Mouse (Mus musculus) spleen, adult 2 months (tissue): ENCODE results near the gene Nav3. TPM values are rescaled to one million over a fixed set of nuclear protein-coding genes. Genes with fewer than 3 reads are reported as not detected.

Experiments
- DNase-seq, 2 experiments: peaks; one replicate each; pipeline versions ENCODE4 v3.0.0 to v3.0.0-alpha.2; 2012 to 2021; ENCODE audit warnings: low spot score in 2 of 2, low read depth in 1 of 2
- H3K27ac ChIP-seq: fragments of 200-500 bp; 2 replicates; pipeline ENCODE4 v1.5.1; 2012; ENCODE audit warnings: low read length, inconsistent platforms; ENCODE audit not compliant: insufficient read depth
- H3K27me3 ChIP-seq: fragments of 200-500 bp; 2 replicates; pipeline ENCODE4 v1.6.1; 2012; ENCODE audit warnings: mild to moderate bottlenecking, moderate library complexity, low read length, inconsistent platforms; ENCODE audit not compliant: control insufficient read depth, insufficient read depth
- H3K36me3 ChIP-seq: fragments of 200-500 bp; 2 replicates; pipeline ENCODE4 v1.6.1; 2012; ENCODE audit warnings: mild to moderate bottlenecking, low read length, inconsistent platforms; ENCODE audit not compliant: control insufficient read depth, insufficient read depth
- H3K4me1 ChIP-seq: fragments of 200-500 bp; 2 replicates; pipeline ENCODE4 v1.6.1; 2011; ENCODE audit warnings: inconsistent platforms; ENCODE audit not compliant: control insufficient read depth, insufficient read depth, insufficient read length
- H3K4me3 ChIP-seq: fragments of 200-500 bp; 2 replicates; pipeline ENCODE4 v1.5.1; 2011; ENCODE audit warnings: mild to moderate bottlenecking, inconsistent platforms; ENCODE audit not compliant: insufficient read depth, insufficient read length; ENCODE audit errors: extremely low read depth
- CTCF ChIP-seq: fragments of 200-500 bp; IDR thresholded peaks from 2 replicates; pipeline ENCODE4 v1.5.1; 2011; ENCODE audit warnings: mild to moderate bottlenecking, inconsistent platforms; ENCODE audit not compliant: insufficient read depth, insufficient read length, insufficient replicate concordance; ENCODE audit errors: extremely low read depth
- POLR2A ChIP-seq: fragments of 200-500 bp; IDR thresholded peaks from 2 replicates; pipeline ENCODE4 v1.6.1; 2011; ENCODE audit warnings: low read depth, low read length, inconsistent platforms
- WGBS: fragments of 180-500 bp; shearing (Covaris S2); methylation state at CpG from one replicate; pipeline ENCODE4 v1.1.7; 2018; 5-methylcytosine and 5-hydroxymethylcytosine counted together
- polyA plus RNA-seq: library from polyadenylated mRNA; depleted of rRNA; stranded (reverse); fragments of >200 nt; gene quantifications from 2 replicates; pipeline ENCODE4 v1.2.3, GENCODE M21; 2012

The Nav3 gene
- polyA plus RNA-seq, 1 experiment = 0.39 TPM

GRCm38 (mm10) chr10:109847631-109848030 lies 608.4 kb downstream of the Nav3 start:
- Histone ChIP-seq H3K27me3 (no peaks in the 10 kb centered on the region), H3K4me1 (no peaks in the 10 kb centered on the region), H3K4me3 (no peak overlapping the region), H3K36me3 (no peaks in the 10 kb centered on the region), H3K27ac (no peak overlapping the region)
- 86% methylated on average over 4 of the region's 4 CpGs for WGBS
- TF ChIP-seq CTCF = no peak
- no peak for TF ChIP-seq POLR2A
- DNase-seq = no peak

GRCm38 (mm10) chr10:109843661-109844060 lies 612.3 kb downstream of the Nav3 start:
- TF ChIP-seq CTCF = no peak
- TF ChIP-seq POLR2A = no peak

GRCm38 (mm10) chr10:109832768-109833291 lies 623.2 kb downstream of the Nav3 start:
- Histone ChIP-seq H3K27ac (no peak overlapping the region), H3K4me1 (no peaks in the 10 kb centered on the region), H3K36me3 (no peaks in the 10 kb centered on the region), H3K27me3 (no peaks in the 10 kb centered on the region), H3K4me3 (no peak overlapping the region)
- 47% methylated on average over 18 of the region's 18 CpGs for WGBS
- no peak for TF ChIP-seq POLR2A
- no peak for DNase-seq

More at GRCm38 (mm10) chr10:109843661-109844060, 612.3 kb downstream of the Nav3 start:
- no peaks in the 10 kb centered on the region for H3K27me3 ChIP-seq
- DNase-seq = no peak
- no peaks in the 10 kb centered on the region for H3K36me3 ChIP-seq
- no peak overlapping the region for H3K27ac ChIP-seq
- H3K4me3 ChIP-seq = no peak overlapping the region
- no peaks in the 10 kb centered on the region for H3K4me1 ChIP-seq
- WGBS = 75% methylated on average over 4 of the region's 4 CpGs

- TF ChIP-seq CTCF (no peak), POLR2A (no peak)
- no peaks in the 10 kb centered on the region for H3K27me3 ChIP-seq
- H3K36me3 ChIP-seq = no peaks in the 10 kb centered on the region
- H3K4me3 ChIP-seq = no peak overlapping the region
- no peaks in the 10 kb centered on the region for H3K4me1 ChIP-seq
- 71% methylated on average over 5 of the region's 5 CpGs for WGBS
- H3K27ac ChIP-seq = no peak overlapping the region
- DNase-seq = no peak
Measured at GRCm38 (mm10) chr10:109806782-109807493, 649.1 kb downstream of the Nav3 start.

GRCm38 (mm10) chr10:109803441-109803840 lies 652.6 kb downstream of the Nav3 start:
- no peak overlapping the region for H3K4me3 ChIP-seq
- H3K27ac ChIP-seq = no peak overlapping the region
- no peaks in the 10 kb centered on the region for H3K4me1 ChIP-seq
- H3K36me3 ChIP-seq = no peaks in the 10 kb centered on the region
- TF ChIP-seq POLR2A = no peak
- TF ChIP-seq CTCF = no peak
- no peak for DNase-seq
- no peaks in the 10 kb centered on the region for H3K27me3 ChIP-seq

GRCm38 (mm10) chr10:109802236-109802635 lies 653.8 kb downstream of the Nav3 start:
- 58% methylated on average over 1 of the region's 1 CpGs for WGBS
- no peak for TF ChIP-seq CTCF
- TF ChIP-seq POLR2A = no peak
- no peak for DNase-seq
- H3K4me3 ChIP-seq = no peak overlapping the region
- no peaks in the 10 kb centered on the region for H3K36me3 ChIP-seq
- H3K27ac ChIP-seq = no peak overlapping the region
- H3K4me1 ChIP-seq = no peaks in the 10 kb centered on the region
- H3K27me3 ChIP-seq = no peaks in the 10 kb centered on the region

- H3K4me1 ChIP-seq = no peaks in the 10 kb centered on the region
- H3K27ac ChIP-seq = no peak overlapping the region
- H3K27me3 ChIP-seq = no peaks in the 10 kb centered on the region
- no peaks in the 10 kb centered on the region for H3K36me3 ChIP-seq
- WGBS = 85% methylated on average over 6 of the region's 6 CpGs
- TF ChIP-seq POLR2A (no peak), CTCF (no peak)
- DNase-seq = no peak
- H3K4me3 ChIP-seq = no peak overlapping the region
Measured at GRCm38 (mm10) chr10:109799246-109799645, 656.8 kb downstream of the Nav3 start.
